Mouse (Mus musculus) olfactory bulb, adult 2 months (tissue): ENCODE measurements around the gene Saa1.

ENCODE experiments used
- CTCF ChIP-seq: fragments of 200-500 bp; IDR thresholded peaks from 2 replicates; pipeline ENCODE4 v1.5.1; 2012; ENCODE audit warnings: low read depth, mild to moderate bottlenecking, low read length, moderate library complexity; ENCODE audit not compliant: insufficient read depth
- POLR2A ChIP-seq: fragments of 200-500 bp; IDR thresholded peaks from 2 replicates; pipeline ENCODE4 v1.6.1; 2012; ENCODE audit warnings: mild to moderate bottlenecking, low read depth, low read length, moderate library complexity; ENCODE audit not compliant: insufficient read depth

GRCm38 (mm10) chr7:46762601-46763000 is 19.8 kb upstream of the Saa1 start:
- TF ChIP-seq CTCF, result no peak
- no peak for TF ChIP-seq POLR2A
